Mouse (Mus musculus) stomach, postnatal 0 days (tissue): ENCODE measurements around the gene Tmem200c. TPM values are rescaled to one million over a fixed set of nuclear protein-coding genes. Genes with fewer than 3 reads are reported as not detected.

Experiments used
- ATAC-seq: fragments of 200-750 bp; cut with Nextera tagmentation; 2 replicates; pipeline ENCODE4 v1.8.0; 2017; ENCODE audit not compliant: low FRiP score, low TSS enrichment
- DNase-seq: peaks from one replicate; pipeline ENCODE4 v3.0.0-alpha.2; 2016; ENCODE audit warnings: low spot score
- H3K27ac ChIP-seq: fragments of 300-500 bp; sonication (generic); replicated peaks from 2 replicates; pipeline ENCODE4 v1.5.1; 2014; ENCODE audit warnings: mild to moderate bottlenecking, control low read depth
- H3K27me3 ChIP-seq: fragments of 300-500 bp; sonication (generic); 2 replicates; pipeline ENCODE4 v1.6.1; 2014; ENCODE audit warnings: low read length; ENCODE audit not compliant: control insufficient read depth, insufficient read depth
- H3K36me3 ChIP-seq: fragments of 300-500 bp; sonication (generic); 2 replicates; pipeline ENCODE4 v1.6.1; 2014; ENCODE audit warnings: low read length, mixed read lengths; ENCODE audit not compliant: control insufficient read depth, insufficient read depth
- H3K4me1 ChIP-seq: fragments of 300-500 bp; sonication (generic); replicated peaks from 2 replicates; pipeline ENCODE4 v1.6.1; 2014; ENCODE audit warnings: antibody characterized with exemption; ENCODE audit not compliant: control insufficient read depth, insufficient read depth
- H3K4me2 ChIP-seq: fragments of 300-500 bp; sonication (generic); replicated peaks from 2 replicates; pipeline ENCODE4 v1.6.1; 2014; ENCODE audit warnings: low read depth, mild to moderate bottlenecking, control low read depth, moderate library complexity
- H3K4me3 ChIP-seq: fragments of 300-500 bp; sonication (generic); 2 replicates; pipeline ENCODE4 v1.5.1; 2014; ENCODE audit warnings: low read depth, low read length, control low read depth
- H3K9ac ChIP-seq: fragments of 300-500 bp; sonication (generic); 2 replicates; pipeline ENCODE4 v1.6.1; 2014; ENCODE audit warnings: mild to moderate bottlenecking, low read length, control low read depth, mixed read lengths
- H3K9me3 ChIP-seq: fragments of 300-500 bp; sonication (generic); 2 replicates; pipeline ENCODE4 v1.6.1; 2016; ENCODE audit warnings: low read length; ENCODE audit not compliant: control insufficient read depth
- CTCF ChIP-seq: IDR thresholded peaks from 2 replicates; pipeline ENCODE4 v1.5.1; 2016; ENCODE audit warnings: antibody characterized with exemption, low read depth, mild to moderate bottlenecking, moderate library complexity
- EP300 ChIP-seq: optimal IDR thresholded peaks from 2 replicates; pipeline ENCODE3; 2016; ENCODE audit warnings: antibody characterized with exemption
- WGBS: fragments of 180-500 bp; shearing (Covaris S2); extraction: QIAGEN DNeasy Blood & Tissue Kit; methylation state at CpG from one replicate; pipeline ENCODE4 v1.1.7; 2014; 5-methylcytosine and 5-hydroxymethylcytosine counted together
- polyA plus RNA-seq: library from polyadenylated mRNA; unstranded; fragments of >200 nt; fragmentation: Nextera tagmentation; extraction: Ambion mirVana; gene quantifications from 2 replicates; pipeline ENCODE4 v1.2.1, GENCODE M21; 2015

Gene Tmem200c
- 0.15 and 0.16 TPM in 2 replicates for polyA plus RNA-seq

DNA sequence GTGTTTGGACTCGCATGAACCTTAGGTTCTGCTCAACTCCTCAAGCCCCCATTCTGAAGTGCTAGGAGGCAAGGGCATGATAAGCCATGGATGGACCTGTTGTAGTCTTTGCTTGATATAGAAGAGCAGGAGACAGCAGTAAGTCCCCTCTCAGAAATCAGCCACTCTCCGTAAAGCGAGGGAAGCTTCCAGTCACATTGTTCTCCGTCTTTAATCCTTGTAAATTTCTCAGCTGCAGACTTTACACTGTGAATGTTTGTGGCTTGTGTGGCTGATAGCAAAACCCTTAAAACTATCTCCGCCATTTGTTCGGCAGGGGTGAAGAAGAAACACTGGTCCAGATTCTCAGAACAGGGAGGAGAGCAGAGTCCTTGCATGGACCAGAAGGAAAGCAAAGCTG lies at the start of gene Tmem200c:
Gene Tmem200c (plus strand): TSS at position 301 of the 400 bp plus-strand sequence.
- ATAC-seq = no peak
- Histone ChIP-seq H3K4me1 (no peaks in the 10 kb centered on the region), H3K9ac (no peak within 1 kb of the TSS), H3K4me2 (no peak within 1 kb of the TSS), H3K27ac (no peak within 1 kb of the TSS), H3K36me3 (no peaks in the 10 kb centered on the region), H3K4me3 (no peak within 1 kb of the TSS), H3K27me3 (no peaks in the 10 kb centered on the region), H3K9me3 (no peaks in the 10 kb centered on the region)
- 74% methylated on average over 6 of the region's 6 CpGs for WGBS
- TF ChIP-seq CTCF (no peak), EP300 (no peak)
- DNase-seq = no peak

DNA sequence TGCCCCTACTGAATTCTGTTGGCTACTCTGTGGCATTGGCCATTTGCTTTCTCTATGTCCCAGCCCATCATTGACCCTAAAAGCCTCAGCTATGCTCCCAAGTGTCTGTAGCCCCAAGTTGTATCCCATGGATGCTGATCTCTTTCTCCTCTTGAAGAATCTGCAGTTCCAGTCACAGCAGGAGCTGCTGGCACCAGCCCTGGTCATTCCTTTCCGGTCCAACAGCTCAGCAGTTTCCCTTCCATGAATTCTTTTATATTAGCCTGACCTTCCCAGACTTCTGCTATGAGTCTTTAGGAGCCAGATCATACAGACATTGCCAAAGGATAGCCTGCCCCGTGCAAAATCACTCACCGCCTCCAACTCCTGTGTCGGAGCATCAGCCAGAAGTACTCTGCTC lies 32.7 kb upstream of the Tmem200c start:
- Histone ChIP-seq H3K9ac (no peak overlapping the region), H3K4me3 (no peak overlapping the region), H3K4me1 (no peaks in the 10 kb centered on the region), H3K27me3 (no peaks in the 10 kb centered on the region), H3K9me3 (no peaks in the 10 kb centered on the region), H3K36me3 (no peaks in the 10 kb centered on the region), H3K27ac (no peak overlapping the region), H3K4me2 (no peak overlapping the region)
- TF ChIP-seq EP300 = no peak
- TF ChIP-seq CTCF = no peak
- WGBS = 85% methylated on average over 4 of the region's 4 CpGs
- ATAC-seq (no peak), DNase-seq (no peak)

DNA sequence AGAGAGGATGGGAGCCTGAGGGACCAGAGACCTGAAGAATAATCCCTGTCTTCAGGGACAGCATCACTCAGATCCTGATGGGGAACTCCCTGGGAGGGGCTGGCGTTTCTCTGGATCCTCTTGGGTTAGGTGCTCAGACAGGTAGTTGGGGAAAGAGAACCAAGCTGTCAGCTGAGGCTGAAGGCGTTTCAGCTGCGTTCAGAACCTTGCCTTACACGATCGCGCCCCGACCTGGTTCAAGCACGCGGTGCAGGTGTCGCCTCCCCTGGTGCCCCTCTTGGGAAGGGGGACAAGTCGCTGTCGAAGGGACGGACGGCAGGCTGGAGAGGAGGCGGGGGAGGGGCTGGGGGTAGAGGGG lies 10.2 kb downstream of the Tmem200c start:
- Histone ChIP-seq H3K27ac (no peak overlapping the region), H3K4me3 (peak overlapping the region; percentile 39; the same call in 1 of the 2 replicates), H3K27me3 (peaks cover 23% of the 10 kb centered on the region), H3K4me2 (peak overlapping the region; percentile 67), H3K36me3 (no peaks in the 10 kb centered on the region), H3K9me3 (no peaks in the 10 kb centered on the region), H3K9ac (no peak overlapping the region), H3K4me1 (peaks cover 4% of the 10 kb centered on the region; the same call in 1 of the 2 replicates)
- no peak for TF ChIP-seq EP300
- TF ChIP-seq CTCF = no peak
- no peak for ATAC-seq
- DNase-seq = no peak
- 2% methylated on average over 15 of the region's 15 CpGs for WGBS

DNA sequence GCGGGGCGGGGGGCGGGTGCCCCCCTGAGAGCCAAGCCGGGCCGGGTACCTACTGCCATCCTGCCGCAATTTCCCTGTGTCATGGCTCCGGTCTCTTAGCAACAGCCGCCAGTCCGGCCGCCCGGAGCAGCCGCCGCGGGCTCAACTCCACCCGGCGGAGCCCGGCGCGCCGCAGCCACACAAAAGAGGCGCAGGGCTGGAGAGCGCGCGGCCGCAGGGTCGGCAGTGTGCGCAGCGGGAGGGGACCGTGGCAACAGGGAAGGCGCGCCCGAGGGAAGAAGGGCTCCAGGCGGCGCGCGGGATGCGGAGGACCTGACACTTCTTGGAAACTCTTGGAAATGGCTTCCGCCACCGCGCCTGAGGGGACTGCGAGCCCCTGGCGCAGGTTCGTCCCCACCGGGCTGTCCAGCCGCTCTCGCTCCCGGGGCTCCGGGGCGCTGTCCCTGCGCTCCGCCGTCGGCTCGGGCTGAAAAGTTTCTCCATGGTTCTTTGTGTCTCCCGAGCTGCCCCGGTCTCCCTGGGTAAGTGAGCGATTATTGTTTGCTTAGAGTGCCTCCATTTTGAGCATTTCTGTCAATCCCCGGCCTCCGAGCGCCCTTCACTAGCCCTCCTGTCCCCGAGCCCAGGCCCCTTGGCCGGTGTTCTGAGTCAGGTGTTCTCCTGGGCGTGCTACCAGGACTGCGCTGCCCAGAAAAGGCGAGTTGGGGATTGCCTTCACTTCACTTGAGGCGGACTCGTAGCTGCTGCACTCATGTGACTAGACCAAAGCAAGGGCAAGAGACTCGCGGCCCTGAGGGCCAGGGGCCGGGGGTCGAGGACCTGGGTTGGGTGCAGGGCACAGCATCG lies 10.8 kb downstream of the Tmem200c start:
- no peak overlapping the region for H3K27ac ChIP-seq
- peak overlapping the region; percentile 23; the same call in 1 of the 2 replicates for H3K9ac ChIP-seq
- WGBS = 1% methylated on average over 59 of the region's 72 CpGs
- peaks cover 27% of the 10 kb centered on the region for H3K27me3 ChIP-seq
- ATAC-seq (0 out of 2 replicates have a peak, but pooled peaks have one; percentile 39), DNase-seq (peak; percentile 20)
- H3K4me1 ChIP-seq = peaks cover 6% of the 10 kb centered on the region; the same call in 1 of the 2 replicates
- H3K9me3 ChIP-seq = no peaks in the 10 kb centered on the region
- no peaks in the 10 kb centered on the region for H3K36me3 ChIP-seq
- H3K4me3 ChIP-seq = peak overlapping the region; percentile 39
- peak overlapping the region; percentile 67 for H3K4me2 ChIP-seq
- TF ChIP-seq EP300 (no peak), CTCF (no peak)

DNA sequence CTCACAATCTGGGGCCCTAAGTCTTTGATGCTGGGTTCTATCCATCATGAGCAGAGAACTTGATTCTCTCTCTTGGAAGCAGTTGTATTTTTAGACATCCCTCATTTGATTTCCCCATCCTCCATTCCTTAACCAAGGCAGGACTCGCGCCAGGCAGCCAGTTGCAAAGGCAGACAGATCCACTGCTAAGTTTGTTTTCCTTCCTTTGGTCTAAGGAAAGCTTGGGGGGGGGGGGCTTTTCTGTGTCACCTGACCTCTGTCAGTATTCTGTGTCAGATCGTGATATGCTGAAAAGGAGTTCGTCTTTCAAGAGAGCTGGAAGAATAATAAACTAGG lies 11.4 kb downstream of the Tmem200c start:
- Histone ChIP-seq H3K36me3 (no peaks in the 10 kb centered on the region), H3K9me3 (no peaks in the 10 kb centered on the region), H3K27me3 (peaks cover 27% of the 10 kb centered on the region), H3K27ac (no peak overlapping the region), H3K4me1 (peaks cover 6% of the 10 kb centered on the region; the same call in 1 of the 2 replicates), H3K4me3 (peak overlapping the region; percentile 39), H3K9ac (no peak overlapping the region; the same call in 1 of the 2 replicates), H3K4me2 (peak overlapping the region; percentile 67)
- ATAC-seq (no peak), DNase-seq (no peak)
- TF ChIP-seq CTCF (no peak), EP300 (no peak)
- 17% methylated on average over 4 of the region's 4 CpGs for WGBS

DNA sequence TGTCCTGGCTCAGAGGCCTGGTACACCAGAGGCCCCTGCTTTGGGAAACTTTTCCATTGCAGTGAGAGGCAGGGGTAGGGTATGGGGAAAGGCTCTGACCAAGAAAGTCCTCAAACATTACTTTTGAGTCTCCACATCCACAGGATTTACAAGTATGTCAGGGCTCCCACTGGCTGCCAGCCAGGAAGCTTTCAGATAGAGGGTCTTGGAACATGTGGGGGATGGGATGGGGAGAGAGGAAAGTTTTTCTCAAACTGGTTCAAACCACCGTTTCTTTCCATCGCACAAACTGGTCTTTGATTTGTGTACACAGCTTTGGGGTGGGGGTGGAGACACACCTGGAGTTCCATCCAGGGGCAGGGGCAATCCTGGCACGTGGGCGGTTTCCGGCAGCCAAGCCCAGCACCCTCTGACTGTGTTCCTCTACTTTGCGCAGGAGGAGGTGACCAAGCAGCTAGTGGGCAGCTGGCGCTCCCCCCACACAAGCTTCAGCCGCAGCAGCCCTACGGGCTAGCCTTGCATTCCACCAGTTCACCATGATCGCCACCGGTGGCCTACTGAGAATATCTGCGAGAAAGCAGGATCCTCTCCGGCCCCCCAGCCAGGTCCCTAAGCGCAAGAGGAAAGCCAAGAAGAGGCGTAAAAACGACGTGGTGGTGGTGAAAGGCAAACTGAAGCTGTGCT lies 13.6 kb downstream of the Tmem200c start:
- H3K36me3 ChIP-seq = no peaks in the 10 kb centered on the region
- H3K4me1 ChIP-seq = peaks cover 6% of the 10 kb centered on the region; the same call in 1 of the 2 replicates
- peaks cover 27% of the 10 kb centered on the region for H3K27me3 ChIP-seq
- no peak overlapping the region for H3K9ac ChIP-seq
- H3K27ac ChIP-seq = no peak overlapping the region
- TF ChIP-seq CTCF (no peak), EP300 (no peak)
- no peak overlapping the region for H3K4me3 ChIP-seq
- ATAC-seq = no peak
- no peaks in the 10 kb centered on the region for H3K9me3 ChIP-seq
- no peak for DNase-seq
- 19% methylated on average over 17 of the region's 17 CpGs for WGBS
- no peak overlapping the region for H3K4me2 ChIP-seq
